Mouse (Mus musculus) erythroid progenitor cell, adult 5-6 weeks (primary cell): ENCODE data around the gene Zbtb16. TPM values are rescaled to one million over a fixed set of nuclear protein-coding genes. Genes with fewer than 3 reads are reported as not detected.

Source experiments
- ATAC-seq: replicated peaks from 2 replicates; pipeline ENCODE4 v1.8.0; 2016; ENCODE audit warnings: moderate number of reproducible peaks, mild to moderate bottlenecking, moderate TSS enrichment, inconsistent platforms; ENCODE audit not compliant: poor library complexity, low FRiP score, severe bottlenecking
- total RNA-seq, 2 experiments: library from RNA; stranded (forward) in 1 of 2; stranded (reverse) in 1 of 2; fragments of 150-400 nt in 1 of 2; fragments of 186-747, 209-891 nt in 1 of 2; gene quantifications; 2 replicates each; pipeline versions ENCODE4 v1.2.3 to v1.2.4; 2015 to 2017; ENCODE audit warnings: low replicate concordance in 2 of 2

The Zbtb16 gene
- total RNA-seq, 2 experiments from 2014 or later: under 0.01 to 0.76 TPM

DNA sequence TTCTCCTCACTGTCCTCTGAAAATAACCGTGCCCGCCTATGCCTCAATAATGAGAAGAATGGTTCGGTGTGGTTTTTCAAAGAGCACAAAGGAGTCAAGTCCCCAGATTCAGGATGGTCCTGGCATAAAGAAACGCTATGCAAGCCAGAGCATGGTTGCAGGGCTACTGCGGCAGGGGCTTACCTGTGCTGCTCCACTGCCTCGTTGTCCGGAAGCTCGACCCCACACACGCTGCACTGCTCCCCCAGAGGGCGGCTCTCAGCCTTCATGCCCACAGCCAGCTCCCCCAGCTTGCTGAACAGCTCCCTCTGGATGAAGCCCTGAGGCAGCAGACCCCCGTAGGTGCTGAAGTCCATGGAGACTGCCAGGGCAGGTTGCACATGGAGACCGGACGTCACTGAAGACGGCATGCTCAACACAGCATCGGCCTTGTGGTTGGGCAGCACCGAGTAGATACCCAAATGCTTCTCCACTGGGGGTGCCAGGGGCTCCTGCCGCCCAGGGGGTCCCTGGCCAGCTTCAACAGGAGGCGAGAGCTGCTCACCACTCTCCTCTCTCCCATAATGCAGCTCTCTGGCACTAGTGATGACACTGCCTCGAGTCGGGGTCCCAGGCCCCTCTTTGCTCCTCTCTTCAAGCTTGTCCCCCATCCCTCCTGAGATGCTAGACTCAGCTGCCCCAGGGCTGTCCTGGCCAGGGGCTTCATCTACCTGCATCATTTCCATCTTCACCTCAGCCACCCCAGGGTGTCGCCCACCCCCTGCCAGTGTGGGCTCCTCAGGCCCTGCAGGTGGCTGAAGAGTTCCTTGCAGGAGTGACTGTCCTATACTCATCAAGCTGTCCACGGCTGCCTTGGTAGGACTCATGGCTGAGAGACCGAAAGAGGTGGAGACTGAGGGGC is 4.2 kb downstream of the Zbtb16 start:
- ATAC-seq: no peak

DNA sequence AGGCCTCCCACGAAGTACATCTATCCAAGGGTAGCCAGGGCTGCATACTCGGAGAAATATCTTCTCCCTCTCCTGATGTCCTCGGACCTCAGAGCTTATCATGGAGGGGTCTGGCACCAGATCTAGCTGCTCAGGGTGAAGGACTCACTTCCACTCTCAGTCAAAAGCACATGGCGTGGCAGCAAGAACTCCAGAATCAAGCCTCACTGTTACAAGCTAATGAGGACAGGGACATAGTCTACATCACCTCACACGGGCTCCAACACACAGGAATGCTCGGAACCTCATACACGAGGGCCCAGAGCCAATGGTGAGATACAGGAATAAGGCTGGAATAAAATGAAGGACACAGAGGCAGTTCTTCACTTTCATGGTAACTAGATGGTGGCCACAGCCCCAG is 7.2 kb downstream of the Zbtb16 start:
- no peak for ATAC-seq

DNA sequence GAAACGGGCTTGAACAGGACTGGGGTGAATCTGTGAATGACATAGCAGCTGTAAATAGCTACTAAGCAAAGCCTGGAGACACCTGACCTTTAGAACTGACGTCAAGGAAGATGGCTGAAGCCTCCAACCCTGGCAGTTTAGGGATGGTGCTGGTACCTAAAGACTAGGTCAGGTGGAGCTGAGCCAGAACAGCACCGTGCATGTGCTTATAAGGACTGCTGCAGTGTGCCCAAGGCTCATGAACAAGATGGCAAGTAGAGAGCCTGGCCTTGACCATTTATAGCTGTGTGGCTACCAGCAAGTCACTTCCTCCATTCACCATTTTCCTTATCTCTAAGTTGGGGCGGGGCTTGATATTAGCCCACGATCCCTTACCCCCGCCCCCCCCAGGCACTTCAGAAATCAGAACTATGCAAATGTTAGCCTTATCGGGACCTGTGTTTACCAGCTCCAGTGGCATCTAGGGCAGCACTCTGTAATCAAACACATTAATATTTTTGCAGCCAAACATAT is 9.6 kb downstream of the Zbtb16 start:
- ATAC-seq: no peak

DNA sequence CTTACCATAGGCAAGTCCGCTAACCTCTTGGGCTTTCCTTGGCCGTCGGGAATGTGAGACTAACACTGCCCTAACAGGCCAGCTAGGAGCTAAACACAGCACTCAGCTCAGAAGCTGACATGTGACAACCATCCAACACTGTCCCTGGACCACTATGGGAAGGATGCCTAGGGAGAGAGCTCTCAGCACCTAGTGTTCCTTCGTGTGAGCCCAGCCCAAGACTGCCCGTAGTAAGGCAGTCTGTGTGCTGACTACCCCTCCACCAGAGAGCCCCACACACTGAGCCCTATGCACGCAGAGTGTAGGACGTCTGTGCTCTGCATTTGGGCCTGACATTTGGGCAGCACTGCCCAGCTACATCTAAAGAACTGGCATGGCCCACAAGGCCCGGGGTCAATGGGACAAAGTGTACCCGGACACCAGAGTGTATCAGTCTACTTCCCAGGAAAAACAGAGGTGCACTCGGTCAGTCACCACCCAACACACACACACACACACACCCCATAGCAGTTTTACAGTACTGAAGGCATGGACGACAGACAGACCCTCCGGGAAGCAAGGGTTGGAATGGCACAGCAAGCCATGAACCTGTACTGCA is 11.4 kb downstream of the Zbtb16 start:
- no peak for ATAC-seq

DNA sequence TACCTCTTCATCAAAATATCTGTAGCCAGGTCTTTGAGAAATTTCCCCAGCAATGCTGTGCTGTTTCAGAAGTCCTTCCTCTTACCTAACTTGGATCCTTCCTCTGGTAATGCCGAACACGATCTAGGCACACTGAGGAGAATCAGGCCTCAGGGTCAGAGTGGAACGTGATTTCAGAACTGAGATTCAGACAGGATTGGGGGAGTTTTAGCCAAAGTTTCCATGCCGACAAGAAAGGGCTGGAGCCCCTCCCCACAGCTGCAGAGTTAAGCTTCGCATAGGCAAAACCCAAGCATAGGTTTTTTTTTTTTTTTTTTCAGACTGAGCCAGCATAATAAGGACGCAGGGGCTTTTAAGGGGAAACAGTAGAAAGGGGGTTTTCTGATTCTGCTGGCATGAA is 12.2 kb downstream of the Zbtb16 start:
- no peak for ATAC-seq

DNA sequence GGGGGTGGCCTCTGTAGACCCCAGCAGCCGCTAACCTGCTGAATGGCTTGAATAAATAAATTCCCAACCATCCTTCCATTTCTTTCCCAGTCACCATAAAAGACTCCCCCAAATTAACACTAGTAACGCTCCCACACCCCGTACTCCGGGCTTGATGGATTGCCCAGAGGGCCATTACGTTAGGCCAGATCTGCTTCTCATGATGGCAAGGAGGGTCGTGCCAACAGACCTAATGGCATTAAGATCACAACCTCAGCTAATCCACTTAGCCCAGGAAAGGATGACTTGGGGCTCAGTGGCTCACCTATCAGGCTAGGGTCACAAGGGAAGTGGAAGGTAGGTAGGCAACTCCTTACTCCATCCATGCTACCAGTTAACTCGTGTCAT is 12.7 kb downstream of the Zbtb16 start:
- no peak for ATAC-seq

DNA sequence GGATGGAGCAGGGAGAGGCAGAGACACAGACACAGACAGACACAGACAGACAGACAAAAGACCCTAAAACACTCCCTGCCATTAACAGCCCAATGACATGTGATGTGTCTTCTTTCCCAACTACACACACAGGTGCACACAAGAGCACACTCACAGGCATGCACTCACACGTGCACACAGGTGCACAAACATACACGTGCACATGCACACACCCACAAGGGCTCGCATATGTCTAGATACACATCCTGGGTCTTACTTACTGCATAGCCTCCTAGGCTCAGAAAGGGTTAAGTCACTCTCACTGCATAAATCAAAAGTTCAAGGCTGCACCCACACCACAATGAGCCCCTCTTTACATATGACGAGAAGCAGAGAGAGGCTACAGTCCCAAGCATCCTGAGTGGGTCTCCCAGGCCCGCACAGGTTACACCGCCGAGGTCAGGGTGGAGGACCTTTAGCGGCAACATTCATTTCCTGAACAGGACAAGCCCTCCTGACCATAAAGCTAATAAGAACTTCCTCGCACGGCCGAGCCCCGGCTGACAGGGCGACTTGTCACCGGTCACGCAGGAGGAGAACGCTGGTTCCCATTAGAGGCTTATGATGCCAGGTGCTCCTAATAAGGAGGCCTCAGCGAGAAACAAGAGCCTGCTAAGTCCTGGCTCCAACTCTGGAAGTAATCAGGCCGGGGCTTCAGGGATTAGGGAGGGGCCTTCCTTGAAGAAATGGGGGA is 13.3 kb downstream of the Zbtb16 start:
- ATAC-seq: no peak

DNA sequence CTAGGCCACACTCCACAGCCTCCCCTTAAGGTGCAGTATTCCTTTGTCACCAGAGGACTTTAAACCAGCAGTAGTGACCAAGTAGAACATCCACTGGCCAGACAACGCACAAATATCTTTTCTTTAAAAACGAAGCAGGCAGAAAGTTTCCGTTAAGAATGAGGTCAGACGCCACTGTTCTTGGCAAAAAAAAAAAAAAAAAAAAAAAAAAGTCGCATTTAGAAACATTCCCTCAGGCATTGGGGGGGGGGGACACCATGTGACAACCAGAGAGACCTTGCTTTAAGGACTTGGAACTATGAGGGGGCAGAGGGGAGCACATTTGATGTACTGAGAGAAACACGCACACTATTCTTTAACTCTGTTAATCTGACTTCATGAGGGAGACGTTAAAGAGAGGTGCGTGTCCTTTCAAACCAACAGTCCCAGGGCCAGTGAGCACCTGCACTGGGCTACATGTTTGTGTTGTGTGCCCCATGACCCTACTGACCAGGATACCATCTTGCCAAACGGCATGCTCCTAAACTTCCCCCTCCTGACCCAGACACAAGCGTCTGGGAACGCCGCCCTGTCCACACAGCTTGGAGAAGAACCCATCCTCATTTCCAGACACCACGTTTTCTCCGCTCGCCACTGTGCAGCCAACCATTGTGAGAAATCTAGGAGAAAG is 14.0 kb downstream of the Zbtb16 start:
- ATAC-seq: no peak

DNA sequence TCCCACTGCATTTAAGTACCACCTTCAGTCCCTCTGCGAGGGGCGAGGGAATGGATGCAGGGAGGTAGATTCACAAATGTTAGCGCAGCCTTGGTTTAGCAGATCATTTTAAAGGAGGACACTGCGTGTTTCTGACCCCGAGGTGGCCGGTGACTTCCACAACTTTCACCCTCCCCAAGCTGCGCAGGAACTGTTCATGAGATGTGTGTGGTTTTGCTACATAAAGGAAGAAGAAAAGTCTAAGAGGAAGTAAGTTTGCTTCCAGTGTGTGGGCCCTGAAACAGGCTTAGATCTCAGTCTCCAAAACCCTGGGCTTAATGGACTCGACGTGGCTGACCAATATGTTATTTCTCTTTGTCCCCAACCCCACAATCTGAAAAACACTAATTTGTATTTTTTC is 14.6 kb downstream of the Zbtb16 start:
- no peak for ATAC-seq

DNA sequence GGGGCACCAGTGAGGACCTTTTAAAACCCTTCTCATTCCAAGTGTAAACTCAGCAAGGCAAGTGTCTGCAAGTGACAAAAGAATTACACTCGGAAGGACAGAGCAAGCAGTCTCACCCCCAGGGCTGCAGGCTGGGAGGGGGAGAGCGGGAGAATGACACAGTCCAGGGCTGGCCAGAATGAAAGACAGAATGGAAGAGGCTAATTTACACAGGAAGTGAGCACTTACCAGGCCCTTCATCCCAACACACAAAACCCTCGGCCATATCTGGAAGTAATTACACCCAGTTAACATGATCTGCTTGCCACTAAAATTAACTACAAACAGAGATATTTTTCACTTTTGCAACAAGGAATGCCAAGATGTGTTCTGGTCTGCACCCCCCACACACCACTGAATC is 15.2 kb downstream of the Zbtb16 start:
- no peak for ATAC-seq

DNA sequence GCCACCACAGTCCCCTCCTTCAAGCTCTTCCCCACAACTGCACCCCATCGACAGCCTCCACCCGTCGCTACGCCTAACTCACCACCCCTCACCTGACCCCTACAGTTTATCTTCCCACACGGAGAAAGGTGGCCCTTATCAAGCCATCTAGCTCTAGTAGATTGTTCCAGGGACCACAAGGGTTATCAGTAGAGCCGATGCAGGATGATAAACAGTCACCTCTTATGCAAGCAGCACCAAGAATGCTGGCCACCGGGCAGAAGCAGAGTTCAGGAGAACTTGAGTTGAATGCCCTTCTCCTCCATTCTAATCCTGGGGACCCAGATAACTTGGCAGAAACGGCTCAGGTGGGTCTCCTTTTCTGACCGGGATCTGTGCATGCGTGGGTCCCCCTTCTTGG is 16.3 kb downstream of the Zbtb16 start:
- ATAC-seq: no peak

DNA sequence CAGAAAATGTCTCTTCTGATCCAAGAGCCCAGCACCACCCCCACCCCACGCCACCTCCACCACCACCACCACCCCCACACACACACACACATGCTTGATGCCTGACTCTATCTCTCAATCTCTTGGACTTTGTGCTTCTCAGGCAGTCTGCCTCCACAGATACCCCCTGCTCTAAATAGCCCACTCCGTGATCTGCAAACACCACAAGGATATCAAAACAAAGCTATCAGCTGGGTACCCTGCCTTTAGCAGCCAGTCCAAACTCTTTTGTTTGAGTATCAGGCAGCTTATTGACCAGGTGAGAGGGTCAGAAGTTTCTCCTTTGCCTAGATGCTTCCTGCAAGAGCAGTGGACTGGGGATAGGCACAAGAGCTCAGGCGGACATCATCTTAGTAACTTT is 16.9 kb downstream of the Zbtb16 start:
- ATAC-seq: no peak

DNA sequence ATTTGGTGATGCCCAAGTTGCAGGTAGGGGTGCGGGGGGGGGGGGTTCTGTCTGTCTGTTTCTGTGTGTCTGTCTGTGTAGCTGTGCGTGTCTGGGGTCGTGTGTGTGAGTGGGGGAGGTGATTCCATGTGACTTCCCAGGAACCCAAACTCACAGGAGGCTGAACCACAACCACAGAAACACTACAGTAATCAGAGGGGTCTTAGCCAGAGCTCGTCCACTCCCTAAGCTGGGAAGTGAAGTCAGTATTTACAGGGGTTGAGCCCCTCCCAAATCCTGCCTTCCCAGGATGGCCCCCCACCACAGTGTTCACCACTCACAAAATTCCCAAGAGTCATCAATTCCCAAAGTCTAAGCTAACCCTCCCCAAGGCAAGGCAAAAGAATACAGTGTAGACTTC is 18.1 kb downstream of the Zbtb16 start:
- ATAC-seq: no peak

DNA sequence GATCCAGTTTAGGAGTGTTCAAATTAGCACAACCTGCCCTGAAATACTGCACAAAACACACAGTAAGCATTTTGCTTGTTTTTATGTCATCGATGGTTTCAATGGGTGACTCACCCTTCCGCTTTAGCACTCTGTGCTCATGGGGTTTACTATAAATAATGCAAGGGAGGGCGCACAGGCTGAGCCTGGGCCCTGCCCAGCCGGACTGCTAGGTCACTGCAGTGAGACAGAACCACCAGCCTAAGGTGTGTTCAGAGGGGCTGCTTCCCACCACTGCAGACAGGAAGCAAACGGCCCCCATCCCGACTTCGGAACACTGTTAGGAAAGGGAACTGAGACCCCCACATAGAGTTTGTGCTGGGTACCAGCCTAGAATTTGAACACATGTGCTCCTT is 18.6 kb downstream of the Zbtb16 start:
- ATAC-seq: no peak

DNA sequence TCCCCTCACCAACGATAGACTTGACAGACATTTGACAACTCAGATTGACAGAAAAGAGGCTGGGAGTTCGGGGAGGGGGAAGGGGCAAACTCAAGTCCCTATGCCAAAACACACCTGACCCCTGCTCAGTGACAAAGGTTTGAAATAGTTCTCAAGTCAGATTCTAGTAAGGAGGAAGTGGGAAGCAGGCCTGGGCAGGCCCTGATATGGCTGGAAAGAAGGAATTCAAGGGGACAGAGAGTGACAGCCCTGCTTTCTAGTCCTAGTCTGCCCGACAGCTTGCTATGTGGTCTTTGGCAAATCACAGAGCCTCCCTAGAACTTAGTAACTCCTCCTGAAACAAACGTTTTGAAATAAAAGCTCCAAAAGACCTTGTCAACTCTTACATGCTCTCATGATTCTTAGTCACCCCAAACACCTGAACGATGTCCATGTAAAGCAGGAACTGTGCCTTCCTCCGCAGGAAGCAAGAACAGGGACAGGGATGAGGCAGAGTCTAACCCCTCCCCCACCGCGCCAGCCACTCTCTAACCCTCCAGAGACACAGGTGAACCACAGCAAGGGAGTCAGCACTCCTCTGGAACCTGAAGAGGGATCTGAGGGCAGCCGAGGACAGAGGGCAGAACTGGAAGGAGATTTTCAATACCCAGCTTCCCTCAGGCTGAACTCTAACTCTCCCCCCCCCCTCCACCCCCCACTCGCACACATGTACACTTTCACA is 19.2 kb downstream of the Zbtb16 start:
- no peak for ATAC-seq

DNA sequence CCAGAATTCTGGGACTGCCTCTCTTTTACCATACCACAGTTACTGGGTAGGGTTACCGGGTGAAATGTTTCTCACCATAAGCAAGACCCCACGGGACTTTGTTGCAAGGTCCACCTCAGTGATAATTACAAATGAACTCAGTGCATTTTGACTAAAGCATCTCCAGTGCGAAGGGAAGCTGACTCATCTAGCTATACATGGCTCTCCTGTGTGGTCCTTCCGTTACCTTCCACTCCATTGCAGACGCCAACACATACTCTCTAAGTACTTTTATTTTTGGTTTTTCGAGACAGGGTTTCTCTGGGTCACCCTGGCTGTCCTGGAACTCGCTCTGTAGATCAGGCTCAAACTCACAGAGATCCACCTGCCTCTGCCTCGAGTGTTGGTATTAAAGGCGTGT is 19.9 kb downstream of the Zbtb16 start:
- ATAC-seq: no peak

DNA sequence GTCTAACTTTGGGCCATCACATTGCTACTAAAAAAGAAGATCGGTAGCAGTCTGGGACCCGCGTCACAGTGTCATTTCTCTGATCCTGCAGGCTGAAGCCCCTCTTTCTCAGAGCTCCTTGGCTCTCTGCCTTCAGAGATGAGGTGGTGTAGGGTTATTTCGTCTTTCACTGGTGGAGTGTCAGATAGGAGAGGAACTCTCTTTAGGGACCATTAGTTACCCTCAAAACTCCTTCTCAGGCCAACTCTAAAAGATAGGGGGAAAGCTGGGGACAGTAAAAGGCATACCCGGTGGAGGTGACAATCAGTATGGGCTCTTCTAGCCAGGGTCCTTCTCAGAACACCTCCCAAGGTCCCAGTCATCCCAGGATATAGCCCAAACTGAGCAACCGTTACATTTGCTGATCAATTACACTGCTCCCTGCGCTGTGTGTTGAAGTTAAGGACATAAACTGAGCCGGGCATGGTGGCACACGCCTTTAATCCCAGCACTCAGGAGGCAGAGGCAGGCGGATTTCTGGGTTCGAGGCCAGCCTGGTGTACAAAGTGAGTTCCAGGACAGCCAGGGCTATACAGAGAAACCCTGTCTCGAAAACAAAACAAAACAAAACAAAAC is 21.0 kb downstream of the Zbtb16 start:
- peak; percentile 26; the same call in 1 of the 2 replicates for ATAC-seq

DNA sequence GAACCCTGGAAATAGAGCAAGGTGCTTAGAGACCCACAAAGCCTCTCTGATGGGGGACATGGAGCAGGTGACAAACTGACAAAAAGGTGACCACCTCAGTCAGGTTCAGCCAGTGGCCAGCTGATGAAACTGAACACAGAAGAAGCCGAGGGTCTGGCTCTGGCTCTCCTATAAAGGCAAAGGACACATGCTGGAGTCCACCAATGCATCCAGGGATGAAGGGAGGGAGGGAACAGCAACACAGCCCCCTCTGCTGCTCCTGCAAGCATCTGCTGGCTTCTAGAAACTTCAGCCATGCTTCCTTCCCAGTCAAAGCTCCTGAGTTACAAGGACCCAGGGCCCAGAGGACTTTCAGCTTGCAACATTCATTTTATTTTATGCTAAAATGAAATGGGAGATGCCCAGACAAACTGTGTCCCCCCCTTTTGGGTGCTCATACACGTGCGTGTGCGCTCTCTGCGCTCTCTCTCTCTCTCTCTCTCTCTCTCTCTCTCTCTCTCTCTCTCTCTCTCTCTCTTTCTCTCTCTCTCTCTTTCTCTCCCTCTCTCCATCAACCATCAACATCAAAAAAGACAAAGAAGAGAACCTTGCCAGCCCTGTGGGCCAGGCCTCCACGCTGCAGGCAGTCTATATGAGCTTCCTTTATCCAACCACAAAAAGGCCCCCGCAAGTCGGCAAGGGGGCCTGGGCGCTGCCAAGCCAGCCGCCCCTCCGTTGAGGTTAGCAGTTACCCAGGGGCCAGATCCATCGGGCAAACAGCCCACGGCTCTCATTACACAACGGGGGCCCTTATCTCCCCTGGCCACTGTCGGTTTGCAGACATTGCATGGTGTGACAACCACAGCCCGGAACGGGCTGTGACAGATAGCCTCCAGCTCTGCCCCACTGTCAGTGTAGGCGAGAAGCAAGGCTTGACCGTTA is 21.8 kb downstream of the Zbtb16 start:
- ATAC-seq: peak; percentile 67
